Mouse (Mus musculus): ENCODE results near the gene Zbtb43.

GRCm38 (mm10) chr2:33510791-33511190, 42.4 kb upstream of the Zbtb43 start:
- TF ChIP-seq CTCF (IDR thresholded peaks at IDR 0.05) (no peak), POLR2A (IDR thresholded peaks at IDR 0.05; ENCODE audit: insufficient read depth, low read depth, low read length) (no peak)

Measured in heart, adult 2 months (tissue).